Mouse (Mus musculus): ENCODE results near the gene Wdr35.

Gene Wdr35

DNA sequence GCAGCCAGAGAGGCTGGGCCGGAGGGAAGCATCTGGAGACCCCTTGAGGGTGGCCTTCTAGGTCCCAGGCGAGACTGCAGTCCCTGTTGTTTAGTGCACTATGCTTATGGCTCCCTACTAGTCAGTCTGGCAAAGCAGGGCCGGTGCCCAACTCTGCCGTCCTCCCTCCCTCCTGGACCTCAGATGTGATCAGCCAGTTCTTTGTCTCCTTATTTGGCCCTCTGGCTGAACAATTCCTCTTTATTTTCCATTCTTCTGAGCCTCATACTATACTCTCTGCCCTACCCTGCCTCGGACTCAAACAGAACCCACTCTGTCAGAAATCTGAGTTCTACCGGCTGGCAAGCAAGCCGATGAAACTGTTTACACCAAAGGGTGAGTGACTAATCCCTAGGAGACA, 79.7 kb downstream of the Wdr35 start:
- DNase-seq = no peak

DNA sequence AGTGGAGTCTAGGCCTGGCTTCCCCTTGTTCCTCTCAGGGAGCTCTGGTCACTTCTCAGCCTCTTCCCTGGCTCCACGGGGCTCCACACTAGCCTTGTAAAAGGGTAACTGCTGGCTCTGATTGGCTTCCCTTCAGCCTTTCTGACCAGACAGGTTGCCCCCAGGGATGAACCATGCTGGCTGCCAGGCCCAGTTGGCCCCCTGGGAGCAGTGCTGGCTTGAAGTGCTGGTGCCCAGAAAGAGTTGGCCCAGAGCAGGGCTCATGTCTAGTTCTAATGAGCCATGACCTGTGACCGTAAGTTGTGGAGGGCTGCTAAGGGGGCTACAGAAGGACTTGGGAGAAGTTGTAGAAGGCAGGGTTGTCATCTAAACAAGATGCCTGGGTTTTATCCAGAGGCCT, 80.3 kb downstream of the Wdr35 start:
- DNase-seq = no peak

DNA sequence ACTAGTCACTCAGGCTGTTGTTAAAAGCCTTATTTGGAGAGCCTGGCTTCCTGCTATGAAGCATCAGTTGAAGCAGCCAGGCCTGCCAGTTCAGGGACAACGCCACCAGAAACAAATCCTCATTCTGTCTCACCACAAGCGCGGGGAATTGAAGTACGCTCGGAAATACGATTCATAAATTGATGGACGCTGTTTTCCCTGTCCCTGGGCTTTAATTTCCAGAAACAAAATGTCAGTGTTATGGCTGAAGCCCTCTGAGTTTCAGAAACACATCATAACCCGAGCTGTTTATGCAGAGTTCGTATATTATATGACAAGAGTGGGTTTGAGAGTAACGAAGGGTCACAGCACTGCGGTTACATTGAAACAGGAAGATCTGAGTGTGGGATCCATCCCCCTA, 81.6 kb downstream of the Wdr35 start:
- no peak for DNase-seq

DNA sequence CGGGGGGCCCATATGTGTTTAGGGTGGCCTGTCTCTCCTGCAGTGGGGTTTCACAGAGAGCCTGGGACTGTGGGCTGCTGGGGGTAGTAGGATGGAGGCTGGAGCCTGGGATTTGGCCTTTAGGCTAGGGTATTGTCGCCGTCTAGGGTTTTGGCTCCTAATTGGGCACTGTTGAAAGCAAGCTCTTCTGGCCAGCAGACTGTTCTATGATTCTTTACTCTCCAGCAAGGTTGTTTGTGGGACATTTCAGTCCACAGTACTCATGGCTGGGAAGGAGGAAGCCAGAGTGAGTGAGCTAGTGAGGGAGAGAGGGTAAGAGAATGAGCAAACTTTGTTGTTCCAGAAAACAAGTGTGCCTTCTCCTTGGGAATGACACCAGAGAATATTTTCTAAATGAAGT, 85.8 kb downstream of the Wdr35 start:
- no peak for DNase-seq

DNA sequence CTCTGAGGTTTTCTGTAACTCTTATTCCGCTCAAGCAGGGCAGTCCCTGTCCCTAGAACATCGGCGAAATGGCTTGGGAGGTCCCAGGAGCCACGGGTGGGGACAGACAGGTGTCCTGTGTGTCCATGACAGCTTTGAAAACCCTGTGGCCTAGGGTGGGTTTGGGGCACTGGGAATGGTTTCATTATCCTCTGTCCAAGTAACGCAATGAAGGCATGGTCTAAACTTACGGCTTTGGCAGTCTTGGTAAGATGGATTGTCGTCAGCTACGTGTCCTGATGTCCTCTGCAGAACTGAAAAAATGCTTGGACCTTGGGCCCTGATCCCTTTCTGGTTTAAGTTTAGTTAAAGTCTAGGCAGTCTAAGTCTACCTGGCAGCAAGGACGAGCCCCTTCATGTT, 86.3 kb downstream of the Wdr35 start:
- peak in 1 of 2 experiments; percentile 27 for DNase-seq

DNA sequence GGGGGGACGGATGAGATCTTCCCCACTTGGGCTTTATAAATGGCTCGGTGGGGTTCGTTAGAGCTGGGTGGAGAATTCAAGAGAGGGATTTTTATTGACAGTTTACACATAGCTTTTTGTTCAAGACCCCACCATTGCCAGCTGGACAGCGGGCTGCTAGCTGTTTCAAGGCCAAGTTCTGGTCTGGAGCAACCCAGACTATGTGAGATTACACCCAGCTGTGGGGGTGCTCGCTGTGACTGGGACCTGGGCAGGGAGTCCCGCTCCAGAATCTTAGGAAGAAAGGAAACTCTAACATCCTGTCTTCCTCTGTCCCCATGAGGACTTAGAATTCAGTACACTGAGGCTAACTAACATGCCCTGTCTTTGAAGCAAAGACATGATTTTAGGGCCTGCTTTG, 89.9 kb downstream of the Wdr35 start:
- DNase-seq = no peak

DNA sequence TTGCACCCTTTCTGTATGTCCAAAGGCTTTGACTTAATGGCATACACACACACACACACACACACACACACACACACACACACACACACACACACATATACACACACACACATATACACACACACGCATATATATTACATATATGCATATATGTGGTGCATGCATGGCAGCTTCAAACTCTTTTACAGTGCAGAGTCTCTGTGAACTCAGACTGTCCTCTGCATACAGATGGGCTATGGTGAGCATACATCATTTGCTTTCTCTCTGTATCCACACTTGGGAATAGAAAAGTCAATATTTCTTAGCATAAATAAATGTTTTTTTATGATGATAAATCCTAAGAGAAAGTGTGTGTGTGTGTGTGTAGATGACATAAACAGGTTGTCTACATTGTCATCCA, 97.4 kb downstream of the Wdr35 start:
- DNase-seq = no peak

DNA sequence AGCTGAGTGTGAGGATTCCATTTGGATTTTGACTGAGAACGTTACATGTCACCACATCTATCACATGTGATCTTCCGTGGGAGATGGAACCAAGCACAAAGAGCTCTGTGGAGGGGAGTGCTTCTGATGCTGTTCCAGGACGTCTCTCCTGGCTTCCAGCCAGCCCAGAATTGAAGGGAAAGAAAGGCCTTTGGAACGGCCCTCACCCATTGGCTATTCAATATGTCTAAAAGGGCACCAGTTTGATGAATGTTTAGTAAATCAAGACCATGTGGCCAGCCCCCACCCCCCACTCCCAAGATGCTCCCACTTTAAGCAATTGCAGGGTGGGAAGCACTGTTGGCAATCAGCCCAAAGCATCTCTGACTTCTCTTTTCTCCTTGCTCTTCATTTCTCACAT, 97.8 kb downstream of the Wdr35 start:
- DNase-seq = no peak

DNA sequence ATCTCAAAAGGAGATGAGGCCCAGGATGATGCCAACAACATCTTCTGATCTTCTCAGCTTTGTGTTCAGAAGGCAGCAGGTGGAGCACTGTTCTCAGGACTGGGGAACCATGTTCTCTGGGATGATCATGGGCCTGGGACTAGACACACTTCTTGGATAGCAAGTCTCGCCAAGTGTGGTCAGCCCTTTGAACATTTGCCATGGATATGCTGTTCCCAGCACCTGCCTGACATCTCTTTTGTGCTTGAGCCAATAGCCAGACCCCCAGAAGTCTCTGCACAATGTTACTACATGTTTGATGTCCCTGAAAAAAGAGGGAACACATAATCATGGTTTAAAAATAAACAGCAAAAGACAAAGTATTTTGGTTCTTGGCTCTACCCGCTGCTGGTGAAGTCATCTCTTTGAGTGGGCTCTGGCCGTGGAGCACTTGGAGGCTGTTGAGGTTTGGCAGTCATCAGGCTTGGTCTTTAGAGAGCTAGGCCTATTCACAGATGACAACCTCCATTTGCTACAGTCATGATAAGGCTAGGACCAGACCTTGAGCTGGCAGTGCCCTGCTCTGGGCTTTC, 103.9 kb downstream of the Wdr35 start:
- no peak for DNase-seq

All from kidney, adult 8-10 months (tissue).